Mouse (Mus musculus): ENCODE data around the gene Scn3a.
"Not testable (repeated sequence)": the region's sequence is repeated elsewhere in the genome, so short reads cannot be mapped to it uniquely, and the experiment has no call there.

The Scn3a gene

GRCm38 (mm10) chr2:65483434-65483833 lies 84.0 kb downstream of the Scn3a start:
- DNase-seq (ENCODE audit: low read depth), result no peak

DNA sequence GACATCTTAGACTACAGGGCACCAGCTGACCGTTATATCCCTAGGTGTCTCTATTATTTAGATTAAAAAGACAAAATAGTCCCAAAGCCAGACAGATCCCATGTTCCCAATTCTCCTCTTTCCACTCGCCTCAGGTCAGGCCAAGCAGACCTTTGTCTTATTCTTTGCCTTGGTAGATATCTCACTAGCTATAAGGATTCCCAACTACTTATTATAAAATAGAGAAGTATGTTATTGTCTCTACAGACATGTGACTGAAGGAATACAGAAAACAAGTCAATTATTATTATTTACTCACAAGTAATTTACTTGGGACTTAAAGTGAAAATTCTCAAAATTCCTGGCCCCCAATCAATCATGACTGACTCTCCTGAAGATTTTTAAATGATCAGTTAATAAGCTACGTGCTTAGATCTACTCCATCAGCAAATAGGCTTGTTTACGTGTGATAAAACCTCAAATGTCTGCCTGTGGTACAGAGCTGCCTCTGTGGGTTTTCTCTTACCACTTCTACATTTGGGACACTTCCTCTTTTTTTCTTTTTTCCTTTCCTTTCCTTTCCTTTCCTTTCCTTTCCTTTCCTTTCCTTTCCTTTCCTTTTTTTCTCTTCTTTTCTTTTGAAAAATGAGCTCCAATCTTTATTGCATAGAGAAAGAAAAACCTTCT lies 86.3 kb downstream of the Scn3a start:
- DNase-seq (ENCODE audit: low read depth), result no peak

GRCm38 (mm10) chr2:65471311-65471882 lies 96.0 kb downstream of the Scn3a start:
- DNase-seq (ENCODE audit: low read depth), result no peak

GRCm38 (mm10) chr2:65465694-65466093 lies 101.7 kb downstream of the Scn3a start:
- no peak for DNase-seq (ENCODE audit: low read depth)

DNA sequence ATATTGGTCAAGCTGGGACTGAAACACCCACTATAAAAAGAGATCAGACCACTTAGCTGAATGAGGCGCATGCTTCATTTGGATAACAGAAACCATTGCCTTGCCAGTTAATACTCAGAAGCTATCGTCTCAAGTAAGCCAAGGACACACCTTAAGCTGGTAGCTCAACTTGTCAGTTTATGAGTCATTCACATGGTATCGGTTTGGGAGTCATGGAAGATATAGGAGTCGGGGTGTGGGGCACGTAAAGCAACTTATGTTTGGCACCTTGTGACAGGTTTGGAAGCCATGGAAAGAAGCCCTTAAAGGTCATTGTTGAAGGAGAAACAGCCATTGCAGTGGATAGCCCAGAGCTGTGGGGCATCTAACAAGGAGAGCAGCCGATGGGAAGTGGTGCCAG lies 113.7 kb downstream of the Scn3a start:
- DNase-seq (ENCODE audit: low read depth), result no peak

GRCm38 (mm10) chr2:65451401-65452078 lies 115.9 kb downstream of the Scn3a start:
- not testable (repeated sequence) for DNase-seq (ENCODE audit: low read depth)

DNA sequence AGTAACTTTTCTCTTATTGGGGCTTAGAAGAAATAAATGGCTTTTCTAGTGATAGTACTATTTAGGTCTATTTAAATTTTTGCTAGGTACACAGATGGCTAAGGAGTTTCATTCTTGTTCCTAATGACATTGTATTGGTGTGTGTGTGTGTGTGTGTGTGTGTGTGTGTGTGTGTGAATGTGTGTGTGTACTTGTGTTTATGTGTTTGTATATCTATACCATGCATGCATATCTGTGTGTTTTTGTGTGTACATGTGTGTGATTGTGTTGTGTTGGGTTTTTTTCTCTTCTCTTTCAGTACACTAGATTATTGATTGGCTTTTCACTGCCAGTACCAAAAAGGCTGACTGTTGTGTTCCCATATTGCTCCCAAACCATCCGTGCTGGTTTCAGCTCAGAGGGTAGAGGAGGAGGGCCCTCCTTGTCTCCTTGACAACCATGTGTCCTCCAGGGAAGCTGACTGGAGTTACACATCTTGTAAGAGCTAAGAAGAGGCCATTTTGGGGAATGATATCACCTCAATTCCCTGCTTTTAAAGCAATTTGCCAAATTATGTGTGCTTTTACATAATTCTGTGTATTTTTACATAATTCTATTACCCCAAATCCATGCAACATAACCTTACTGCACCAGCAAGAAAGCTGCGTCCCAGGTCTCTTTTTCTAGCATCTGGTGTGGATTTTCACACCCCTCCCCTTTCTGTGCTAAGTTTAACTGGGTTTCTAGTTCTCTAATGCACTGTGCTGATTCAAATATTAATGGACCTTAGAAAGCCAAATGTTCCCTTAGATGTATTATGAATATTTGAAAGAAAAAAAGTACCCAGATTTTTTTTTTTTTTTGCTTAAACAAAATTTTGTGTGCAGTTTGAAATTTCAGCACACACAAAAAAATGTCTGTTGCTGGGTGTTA lies 116.7 kb downstream of the Scn3a start:
- no peak for DNase-seq (ENCODE audit: low read depth)

- DNase-seq (ENCODE audit: low read depth), result no peak
Observed at GRCm38 (mm10) chr2:65449126-65449828, 118.2 kb downstream of the Scn3a start.

DNA sequence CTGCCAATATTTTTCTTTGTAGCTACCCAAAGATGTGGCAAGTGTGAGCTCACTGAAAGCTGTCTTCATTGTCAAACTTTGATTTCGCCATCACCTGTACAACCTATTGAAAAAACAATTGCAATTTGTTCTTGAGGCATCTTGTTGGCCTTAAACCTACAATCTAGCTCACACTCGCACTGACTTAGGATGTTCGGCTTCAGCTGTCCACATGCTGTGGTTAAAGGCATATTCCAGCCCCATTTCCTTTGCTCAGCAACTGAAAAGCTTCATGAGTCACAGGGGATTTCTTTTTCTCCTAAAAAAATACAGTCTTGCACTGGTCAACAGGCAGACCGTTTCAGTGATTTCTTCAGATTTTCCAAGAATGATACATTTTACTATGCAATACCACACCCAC lies 124.3 kb downstream of the Scn3a start:
- DNase-seq (ENCODE audit: low read depth), result no peak

DNA sequence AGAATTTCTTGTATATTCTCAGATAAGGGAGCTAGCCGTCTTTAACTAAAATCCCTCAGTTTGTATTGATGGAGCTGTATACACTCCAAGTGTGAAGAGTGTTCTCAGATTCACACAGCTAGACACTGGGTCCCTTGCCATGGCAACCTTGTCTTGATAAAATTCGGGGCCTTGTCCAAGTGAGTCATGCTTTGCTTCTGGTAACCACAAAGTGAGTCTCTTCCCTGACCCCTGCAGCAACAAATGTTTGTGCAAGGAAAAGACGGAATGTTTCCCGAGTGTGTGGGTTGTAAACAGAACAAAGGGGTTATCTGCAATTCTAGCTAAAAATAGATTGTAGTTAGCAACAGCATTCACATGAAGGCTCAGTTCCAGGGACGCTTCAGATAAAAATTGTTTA lies 125.9 kb downstream of the Scn3a start:
- DNase-seq (ENCODE audit: low read depth), result no peak

DNA sequence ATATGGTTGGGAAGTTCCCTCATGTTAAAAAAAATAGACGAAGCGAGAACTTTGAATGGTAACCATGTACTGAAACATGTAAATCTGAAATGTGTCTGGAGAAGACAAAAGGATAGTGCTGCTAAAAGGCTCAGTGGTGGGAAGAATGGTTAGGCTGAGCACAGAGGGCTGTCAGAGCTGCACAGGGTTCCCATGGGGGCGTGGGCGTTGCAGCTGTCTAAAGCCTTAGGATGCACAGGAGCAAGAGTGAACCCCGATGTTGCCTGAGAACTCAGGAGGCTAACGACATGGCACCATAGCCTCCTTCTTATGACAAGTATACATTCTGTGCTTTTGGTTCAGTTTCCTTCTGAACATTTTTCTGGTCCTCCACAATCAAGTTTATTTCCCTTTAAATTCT lies 126.3 kb downstream of the Scn3a start:
- DNase-seq (ENCODE audit: low read depth), result no peak

GRCm38 (mm10) chr2:65436917-65437316 lies 130.5 kb downstream of the Scn3a start:
- no peak for DNase-seq (ENCODE audit: low read depth)

DNA sequence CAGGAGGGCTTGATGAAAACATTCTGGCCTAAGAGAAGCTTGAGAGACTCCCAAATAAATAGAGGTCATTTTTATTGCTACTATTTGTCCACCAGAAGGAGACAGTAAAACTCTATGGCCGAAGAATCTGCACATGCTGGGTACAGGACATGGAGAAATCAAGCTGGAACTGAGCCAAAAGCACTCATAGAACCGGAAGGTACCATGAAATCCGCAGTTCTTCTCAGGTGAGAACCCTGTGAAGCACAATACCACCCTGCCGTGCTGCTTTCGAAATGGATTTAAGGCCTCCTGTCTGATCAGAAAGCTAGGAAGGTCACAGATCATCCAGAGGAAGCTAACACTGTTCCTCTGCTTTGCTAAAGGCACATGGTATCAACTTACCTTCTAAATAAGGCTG lies 143.9 kb downstream of the Scn3a start:
- no peak for DNase-seq (ENCODE audit: low read depth)

DNA sequence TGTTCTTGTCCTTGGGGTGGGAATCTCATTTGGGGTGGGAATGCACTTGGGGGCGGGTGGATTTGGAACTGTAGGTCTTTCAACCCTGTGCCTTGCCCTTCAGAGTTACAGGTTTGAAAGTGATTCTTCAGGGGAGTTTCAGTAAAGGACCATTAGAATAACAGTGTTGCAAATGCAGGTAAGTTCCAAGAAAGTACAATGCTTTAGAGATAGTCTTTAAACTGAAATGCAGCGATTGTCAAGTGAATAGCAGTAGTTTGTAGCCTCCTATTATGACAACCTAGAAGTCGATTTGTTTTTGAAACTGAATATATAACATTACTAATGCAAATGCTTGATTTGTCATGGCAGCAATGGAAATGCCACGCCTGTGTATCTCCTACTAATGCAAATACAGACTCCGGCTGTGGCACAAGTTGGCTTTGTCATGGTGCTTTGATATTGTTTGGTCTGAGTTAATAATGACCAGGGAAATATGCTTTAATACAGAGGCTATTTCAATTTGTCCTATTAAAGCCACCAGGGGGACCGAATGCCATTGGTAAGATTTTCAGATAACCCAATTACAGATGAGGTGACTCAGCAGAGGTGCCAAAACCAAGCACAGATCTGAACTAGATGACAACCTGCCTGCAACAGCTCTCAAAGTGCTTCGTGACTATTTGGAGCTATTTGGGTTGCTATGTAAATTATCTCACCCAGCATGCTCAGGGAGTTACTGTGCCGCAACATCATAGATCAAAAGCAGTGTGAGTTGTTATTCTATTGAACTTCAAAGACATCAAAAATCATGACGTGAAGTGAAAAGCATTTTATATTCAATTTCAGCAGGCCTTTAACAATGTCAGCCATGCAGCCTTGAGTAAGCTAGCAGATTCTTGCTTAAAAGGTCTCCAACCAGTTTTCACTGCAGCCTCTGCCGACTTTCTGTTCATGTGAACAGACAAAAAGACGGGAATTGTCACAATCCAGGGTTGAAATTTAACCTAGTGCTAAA lies 145.9 kb downstream of the Scn3a start:
- DNase-seq (ENCODE audit: low read depth), result no peak

- DNase-seq (ENCODE audit: low read depth), result no peak
Observed at GRCm38 (mm10) chr2:65418608-65419007, 148.8 kb downstream of the Scn3a start.

- DNase-seq (ENCODE audit: low read depth), result no peak
Observed at GRCm38 (mm10) chr2:65416535-65416934, 150.9 kb downstream of the Scn3a start.

DNA sequence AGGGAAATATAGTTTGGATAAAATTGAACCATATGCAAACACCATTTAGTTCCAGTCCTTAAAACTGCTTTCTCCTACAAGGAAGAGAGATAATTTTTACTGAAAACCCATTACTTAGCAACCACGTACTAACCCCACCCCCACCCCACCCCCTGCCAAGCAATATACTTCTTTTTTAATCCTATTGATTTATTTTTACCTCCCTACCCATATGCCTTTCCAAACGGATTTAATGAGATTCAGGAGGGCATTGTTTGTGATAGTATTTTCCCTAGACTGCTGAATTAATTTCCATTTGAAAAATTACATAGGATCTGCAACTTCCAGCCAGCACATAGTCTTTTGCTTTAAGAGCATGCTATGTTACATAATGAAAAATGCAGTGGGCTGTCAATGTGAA lies 152.1 kb downstream of the Scn3a start:
- no peak for DNase-seq (ENCODE audit: low read depth)

- no peak for DNase-seq (ENCODE audit: low read depth)
Observed at GRCm38 (mm10) chr2:65414806-65415281, 152.6 kb downstream of the Scn3a start.

- no peak for DNase-seq (ENCODE audit: low read depth)
Observed at GRCm38 (mm10) chr2:65414237-65414636, 153.2 kb downstream of the Scn3a start.

- no peak for DNase-seq (ENCODE audit: low read depth)
Observed at GRCm38 (mm10) chr2:65413746-65414145, 153.7 kb downstream of the Scn3a start.

Data from c-Kit-positive CD71-positive TER-119-negative erythroid progenitor cells, embryonic 14.5 days (primary cell).